Mouse (Mus musculus): ENCODE data around the gene Pitpnc1. TPM values are rescaled to one million over a fixed set of nuclear protein-coding genes. Genes with fewer than 3 reads are reported as not detected.
A peak's percentile ranks its signal among the peaks of the same experiment; 100 is the strongest.

Pitpnc1 gene
- total and polyA plus RNA-seq, 2 experiments from 2014 or later = 27.9 to 29.2 TPM

GRCm38 (mm10) chr11:107335756-107336155 lies 134.7 kb downstream of the Pitpnc1 start:
- no peaks in the 10 kb centered on the region for H3K9me3 ChIP-seq (replicated peaks; ENCODE audit: control insufficient read depth, low read length)
- no peaks in the 10 kb centered on the region for H3K27me3 ChIP-seq (ENCODE audit: control insufficient read depth, insufficient read depth, low read length)
- TF ChIP-seq CTCF (IDR thresholded peaks at IDR 0.05; ENCODE audit: low read depth) (no peak), EP300 (IDR thresholded peaks at IDR 0.05; ENCODE audit: low read depth) (no peak)
- peak overlapping the region; percentile 55 for H3K4me2 ChIP-seq (ENCODE audit: low read depth, low read length)
- H3K4me1 ChIP-seq (ENCODE audit: control insufficient read depth, insufficient read depth) = peaks cover 28% of the 10 kb centered on the region
- WGBS = 54% methylated on average over 11 of the region's 11 CpGs
- ATAC-seq (ENCODE audit: insufficient read depth, low read depth) (0 out of 2 replicates have a peak, but pooled peaks have one; percentile 30), DNase-seq (ENCODE audit: low spot score) (peak; percentile 77)
- peak overlapping the region; percentile 90 for H3K27ac ChIP-seq (ENCODE audit: low read depth)
- H3K9ac ChIP-seq (replicated peaks; ENCODE audit: low read depth, low read length) = peak overlapping the region; percentile 35
- H3K36me3 ChIP-seq (replicated peaks; ENCODE audit: control insufficient read depth, insufficient read depth, low read length) = peaks cover 13% of the 10 kb centered on the region
- peak overlapping the region; percentile 13 for H3K4me3 ChIP-seq (ENCODE audit: low read depth, low read length)

DNA sequence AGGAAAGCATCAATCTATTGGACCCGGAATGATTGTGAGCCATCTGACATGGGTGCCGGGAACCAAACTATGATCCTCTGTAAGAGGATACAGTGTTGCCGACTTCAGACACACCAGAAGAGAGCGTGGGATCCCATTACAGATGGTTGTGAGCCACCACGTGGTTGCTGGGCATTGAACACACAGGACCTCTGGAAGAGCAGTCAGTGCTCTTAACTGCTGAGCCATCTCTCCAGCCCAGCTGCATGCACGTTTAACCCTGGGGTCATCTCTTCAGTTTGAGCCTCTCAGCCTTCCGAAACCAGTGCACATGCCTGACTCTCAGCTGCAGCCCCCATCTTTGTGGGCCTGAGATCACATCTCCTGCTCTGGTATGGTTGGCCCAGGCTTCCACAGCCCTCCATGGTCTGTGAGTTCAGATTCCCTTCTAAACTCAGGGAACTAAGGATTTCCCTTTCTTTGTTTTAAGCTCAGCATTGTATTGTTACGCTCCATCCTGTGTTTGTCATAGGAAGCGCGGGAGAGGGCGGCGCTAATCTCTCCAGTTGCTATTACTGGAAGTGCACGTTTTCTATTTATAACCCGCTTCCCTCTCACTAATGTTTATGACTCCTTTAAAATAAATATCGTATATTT lies 135.5 kb downstream of the Pitpnc1 start:
- Histone ChIP-seq H3K4me1 (ENCODE audit: control insufficient read depth, insufficient read depth) (peaks cover 25% of the 10 kb centered on the region), H3K9me3 (replicated peaks; ENCODE audit: control insufficient read depth, low read length) (no peaks in the 10 kb centered on the region), H3K27ac (ENCODE audit: low read depth) (peak overlapping the region; percentile 90), H3K9ac (replicated peaks; ENCODE audit: low read depth, low read length) (peak overlapping the region; percentile 35; the same call in 1 of the 2 replicates), H3K4me2 (ENCODE audit: low read depth, low read length) (peak overlapping the region; percentile 55), H3K36me3 (replicated peaks; ENCODE audit: control insufficient read depth, insufficient read depth, low read length) (peaks cover 13% of the 10 kb centered on the region), H3K4me3 (ENCODE audit: low read depth, low read length) (peak overlapping the region; percentile 13), H3K27me3 (ENCODE audit: control insufficient read depth, insufficient read depth, low read length) (no peaks in the 10 kb centered on the region)
- TF ChIP-seq CTCF (IDR thresholded peaks at IDR 0.05; ENCODE audit: low read depth) = no peak
- WGBS = 27% methylated on average over 15 of the region's 15 CpGs
- peak; percentile 84 for DNase-seq (ENCODE audit: low spot score)
- ATAC-seq (ENCODE audit: insufficient read depth, low read depth) = peak; percentile 55

DNA sequence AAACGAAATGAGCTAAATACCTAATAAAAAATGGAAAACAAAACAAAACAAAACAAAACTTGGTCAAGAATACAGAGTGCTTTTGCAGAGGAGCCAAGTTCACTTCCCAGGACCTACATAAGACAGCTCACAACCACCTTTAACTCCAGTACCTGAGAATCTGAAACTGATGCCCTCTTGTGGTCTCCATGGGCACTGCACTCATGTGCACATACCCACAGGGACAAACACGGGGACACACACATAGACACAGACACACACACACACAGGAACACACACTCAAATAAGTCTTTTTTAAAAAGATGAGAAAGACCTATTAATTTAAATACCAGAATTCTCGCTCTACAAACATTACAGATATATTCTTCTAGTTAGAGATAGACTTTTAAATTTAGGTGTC lies 137.6 kb downstream of the Pitpnc1 start:
- Histone ChIP-seq H3K27ac (ENCODE audit: low read depth) (no peak overlapping the region), H3K4me1 (ENCODE audit: control insufficient read depth, insufficient read depth) (peaks cover 19% of the 10 kb centered on the region), H3K9me3 (replicated peaks; ENCODE audit: control insufficient read depth, low read length) (no peaks in the 10 kb centered on the region), H3K27me3 (ENCODE audit: control insufficient read depth, insufficient read depth, low read length) (no peaks in the 10 kb centered on the region), H3K4me2 (ENCODE audit: low read depth, low read length) (no peak overlapping the region), H3K4me3 (ENCODE audit: low read depth, low read length) (no peak overlapping the region), H3K36me3 (replicated peaks; ENCODE audit: control insufficient read depth, insufficient read depth, low read length) (peaks cover 16% of the 10 kb centered on the region), H3K9ac (replicated peaks; ENCODE audit: low read depth, low read length) (no peak overlapping the region)
- no peak for ATAC-seq (ENCODE audit: insufficient read depth, low read depth)
- no peak for DNase-seq (ENCODE audit: low spot score)
- 92% methylated on average over 3 of the region's 3 CpGs for WGBS
- TF ChIP-seq CTCF (IDR thresholded peaks at IDR 0.05; ENCODE audit: low read depth) (peak; percentile 39), EP300 (IDR thresholded peaks at IDR 0.05; ENCODE audit: low read depth) (no peak)

GRCm38 (mm10) chr11:107332332-107332731 lies 138.2 kb downstream of the Pitpnc1 start:
- ATAC-seq (ENCODE audit: insufficient read depth, low read depth) (no peak), DNase-seq (ENCODE audit: low spot score) (no peak)
- Histone ChIP-seq H3K9me3 (replicated peaks; ENCODE audit: control insufficient read depth, low read length) (no peaks in the 10 kb centered on the region), H3K4me1 (ENCODE audit: control insufficient read depth, insufficient read depth) (peaks cover 18% of the 10 kb centered on the region), H3K4me2 (ENCODE audit: low read depth, low read length) (no peak overlapping the region), H3K4me3 (ENCODE audit: low read depth, low read length) (no peak overlapping the region), H3K36me3 (replicated peaks; ENCODE audit: control insufficient read depth, insufficient read depth, low read length) (peaks cover 18% of the 10 kb centered on the region), H3K27ac (ENCODE audit: low read depth) (no peak overlapping the region), H3K9ac (replicated peaks; ENCODE audit: low read depth, low read length) (no peak overlapping the region), H3K27me3 (ENCODE audit: control insufficient read depth, insufficient read depth, low read length) (no peaks in the 10 kb centered on the region)
- TF ChIP-seq CTCF (IDR thresholded peaks at IDR 0.05; ENCODE audit: low read depth) = no peak
- 95% methylated on average over 13 of the region's 13 CpGs for WGBS

DNA sequence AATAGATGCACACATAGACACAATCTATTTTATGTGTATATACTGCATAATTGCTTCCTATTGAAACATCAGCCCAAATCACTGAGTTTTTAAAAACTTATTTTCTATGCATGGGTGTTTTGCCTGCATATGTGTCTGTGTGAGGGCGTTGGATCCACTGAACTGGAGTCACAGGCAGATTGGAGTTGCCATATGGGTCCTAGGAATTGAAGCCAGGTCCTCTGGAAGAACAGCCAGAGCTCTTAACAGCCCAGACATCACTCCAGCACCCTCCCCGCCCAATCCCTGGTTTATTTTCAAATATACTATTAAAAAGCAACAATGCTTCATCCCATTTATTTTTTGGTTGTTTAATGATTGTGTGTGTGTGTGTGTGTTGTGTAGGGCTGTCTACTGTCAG lies 139.1 kb downstream of the Pitpnc1 start:
- Histone ChIP-seq H3K9ac (replicated peaks; ENCODE audit: low read depth, low read length) (no peak overlapping the region), H3K4me1 (ENCODE audit: control insufficient read depth, insufficient read depth) (peaks cover 14% of the 10 kb centered on the region), H3K36me3 (replicated peaks; ENCODE audit: control insufficient read depth, insufficient read depth, low read length) (peaks cover 18% of the 10 kb centered on the region), H3K9me3 (replicated peaks; ENCODE audit: control insufficient read depth, low read length) (no peaks in the 10 kb centered on the region), H3K4me3 (ENCODE audit: low read depth, low read length) (no peak overlapping the region), H3K27ac (ENCODE audit: low read depth) (no peak overlapping the region), H3K27me3 (ENCODE audit: control insufficient read depth, insufficient read depth, low read length) (no peaks in the 10 kb centered on the region), H3K4me2 (ENCODE audit: low read depth, low read length) (no peak overlapping the region)
- DNase-seq (ENCODE audit: low spot score) (no peak), ATAC-seq (ENCODE audit: insufficient read depth, low read depth) (no peak)
- 84% methylated on average over 2 of the region's 2 CpGs for WGBS
- no peak for TF ChIP-seq EP300 (IDR thresholded peaks at IDR 0.05; ENCODE audit: low read depth)
- TF ChIP-seq CTCF (IDR thresholded peaks at IDR 0.05; ENCODE audit: low read depth) = no peak

- DNase-seq (ENCODE audit: low spot score) = no peak
- Histone ChIP-seq H3K9me3 (replicated peaks; ENCODE audit: control insufficient read depth, low read length) (no peaks in the 10 kb centered on the region), H3K4me1 (ENCODE audit: control insufficient read depth, insufficient read depth) (peaks cover 4% of the 10 kb centered on the region; the same call in 1 of the 2 replicates), H3K4me2 (ENCODE audit: low read depth, low read length) (no peak overlapping the region), H3K27ac (ENCODE audit: low read depth) (no peak overlapping the region), H3K27me3 (ENCODE audit: control insufficient read depth, insufficient read depth, low read length) (no peaks in the 10 kb centered on the region), H3K4me3 (ENCODE audit: low read depth, low read length) (no peak overlapping the region), H3K36me3 (replicated peaks; ENCODE audit: control insufficient read depth, insufficient read depth, low read length) (peaks cover 7% of the 10 kb centered on the region; the same call in 1 of the 2 replicates), H3K9ac (replicated peaks; ENCODE audit: low read depth, low read length) (no peak overlapping the region)
- 79% methylated on average over 10 of the region's 10 CpGs for WGBS
- TF ChIP-seq CTCF (IDR thresholded peaks at IDR 0.05; ENCODE audit: low read depth) (no peak), EP300 (IDR thresholded peaks at IDR 0.05; ENCODE audit: low read depth) (no peak)
- no peak for ATAC-seq (ENCODE audit: insufficient read depth, low read depth)
These were observed 143.2 kb downstream of the Pitpnc1 start for GRCm38 (mm10) chr11:107327326-107327725.
